Mouse (Mus musculus): ENCODE data around the gene Rsf1. TPM values are rescaled to one million over a fixed set of nuclear protein-coding genes. Genes with fewer than 3 reads are reported as not detected.

Gene Rsf1
- total RNA-seq, 2 experiments from 2014 or later = 46.0 to 50.3 TPM

DNA sequence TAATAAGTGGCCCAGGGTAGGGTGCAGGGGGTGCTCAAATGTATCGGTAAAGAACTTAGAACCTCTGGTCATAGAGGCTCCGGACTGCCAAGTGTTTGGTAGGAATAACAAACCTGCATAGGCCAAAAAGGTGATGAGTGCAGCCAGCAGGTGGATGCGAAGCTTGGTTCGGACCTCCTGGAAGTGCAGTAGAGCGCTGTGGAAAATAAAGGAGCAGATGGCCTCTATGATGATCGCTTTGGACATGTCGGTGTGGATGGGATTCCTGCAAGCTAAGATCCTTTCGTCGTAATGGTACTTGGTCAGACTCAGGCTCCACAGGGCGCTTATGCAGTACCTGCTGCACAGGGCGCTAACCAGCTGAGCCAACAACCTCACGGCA, 157.6 kb downstream of the Rsf1 start:
- Histone ChIP-seq H3K27ac (peak overlapping the region; percentile 91), H3K4me3 (peak overlapping the region; percentile 85)
- no peak for TF ChIP-seq CTCF (conservative IDR thresholded peaks at IDR 0.05)
- no peak for DNase-seq (ENCODE audit: low spot score in 2 of 2)

DNA sequence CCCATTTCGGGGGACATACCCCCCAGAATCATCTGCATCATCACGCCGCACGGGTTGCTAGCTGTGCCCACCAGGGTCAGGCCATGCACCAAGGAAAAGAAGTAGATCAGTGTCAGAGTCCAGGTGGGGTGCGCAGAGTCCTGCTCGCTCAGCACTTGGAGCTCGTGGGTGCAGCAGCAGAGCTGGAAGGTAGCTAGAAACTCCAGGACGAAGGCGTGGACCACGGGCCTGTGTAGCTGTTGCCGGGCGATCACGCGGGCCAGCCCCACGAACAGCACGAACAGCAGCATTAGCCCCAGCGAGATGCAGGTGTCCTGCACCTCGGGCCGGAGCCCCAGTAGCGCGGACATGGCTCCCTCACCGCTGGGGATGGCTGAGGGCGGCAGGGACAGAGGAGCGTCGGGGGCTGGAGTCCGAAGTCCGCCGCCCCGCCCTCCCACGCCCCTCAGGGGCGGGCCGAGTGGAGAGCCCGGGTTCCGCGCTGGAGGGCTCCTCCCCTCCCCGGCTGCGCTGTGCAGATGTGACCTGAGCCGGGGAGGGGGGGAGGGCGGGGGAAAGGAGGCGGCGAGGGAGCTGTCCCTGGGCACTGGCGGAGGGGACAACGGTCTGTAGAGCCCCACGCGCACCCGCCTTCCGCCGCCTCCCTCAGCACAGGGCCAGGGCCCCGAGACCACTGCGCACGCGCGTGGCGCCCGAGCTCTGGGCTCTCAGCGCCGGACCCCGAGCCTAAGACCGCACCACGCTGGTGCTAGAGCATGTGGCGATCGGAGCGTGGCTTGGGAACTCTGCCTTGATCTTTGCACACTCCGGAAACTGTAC, 158.2 kb downstream of the Rsf1 start, which contains the start of gene Aqp11:
TSS of gene Aqp11 (minus strand) at position 652 of the 819 bp plus-strand sequence.
- peak; percentile 63 to 70 for DNase-seq (ENCODE audit: low spot score in 2 of 2)

DNA sequence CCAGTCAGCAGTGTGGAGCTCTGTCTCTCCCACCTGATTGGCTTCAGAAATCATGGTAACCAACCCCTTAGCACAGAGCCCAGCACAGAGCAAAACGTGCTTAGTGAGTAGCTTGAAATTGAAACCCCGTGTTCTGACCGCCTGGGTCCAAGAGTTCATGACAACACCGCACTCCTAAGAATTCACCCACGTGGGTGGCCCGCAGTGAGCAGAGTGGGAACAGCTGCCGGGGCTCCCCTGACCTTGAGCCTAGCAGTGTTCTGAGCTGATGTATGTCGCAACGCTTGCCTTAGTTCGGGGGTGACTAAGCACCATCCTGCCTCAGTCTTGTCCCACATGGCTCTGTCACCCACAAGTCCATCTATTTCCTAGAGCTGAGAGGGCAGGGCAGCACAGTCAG, 161.3 kb downstream of the Rsf1 start:
- Histone ChIP-seq H3K4me3 (no peak overlapping the region), H3K27ac (no peak overlapping the region)
- DNase-seq (ENCODE audit: low spot score in 2 of 2) = no peak
- TF ChIP-seq CTCF (conservative IDR thresholded peaks at IDR 0.05) = no peak

More for the DNA sequence above, 158.2 kb downstream of the Rsf1 start, which contains the start of gene Aqp11:
- Histone ChIP-seq H3K4me3 (peak within 1 kb of the TSS; percentile 85), H3K27ac (peak within 1 kb of the TSS; percentile 91)
- TF ChIP-seq CTCF (conservative IDR thresholded peaks at IDR 0.05) = no peak

DNA sequence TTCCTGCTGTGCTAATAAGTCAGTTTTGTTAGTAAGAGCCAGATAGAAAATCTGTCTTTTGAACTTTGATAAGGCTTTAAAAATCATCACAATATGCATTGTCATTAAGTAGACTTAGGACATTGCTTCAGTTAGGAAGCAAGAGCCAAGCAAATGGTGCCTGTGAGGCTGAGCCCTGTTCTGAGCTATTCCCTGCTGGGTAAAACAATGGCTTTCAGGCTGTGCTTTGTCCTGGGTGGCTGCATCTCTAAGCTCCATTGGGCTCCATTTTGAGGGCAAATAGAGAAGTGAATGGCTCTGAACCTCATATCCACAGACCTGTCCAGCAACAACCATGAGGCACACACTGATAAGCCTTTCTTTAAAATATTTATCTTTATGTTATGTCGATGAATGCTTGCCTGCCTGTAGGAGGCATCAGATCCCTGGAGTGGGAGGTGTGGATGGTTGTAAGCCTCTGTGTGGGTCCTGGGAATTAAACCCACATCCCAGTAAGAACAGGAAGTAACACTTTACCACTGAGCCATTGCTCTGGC, 162.1 kb downstream of the Rsf1 start:
- Histone ChIP-seq H3K4me3 (no peak overlapping the region), H3K27ac (no peak overlapping the region)
- no peak for TF ChIP-seq CTCF (conservative IDR thresholded peaks at IDR 0.05)
- no peak for DNase-seq (ENCODE audit: low spot score in 2 of 2)

Other genes with a start within 250 kb of the Rsf1 start
- 10 to 100 TPM; 14.3 to 14.6 TPM for gene Usp35, start 247.9 kb upstream of the Rsf1 start, total RNA-seq (2021)
- gene Kctd21, start 247.6 kb upstream of the Rsf1 start, total RNA-seq (2021) = 10 to 100 TPM; 13.2 to 14.5 TPM
- gene Alg8, start 208.3 kb upstream of the Rsf1 start, total RNA-seq (2021) = 10 to 100 TPM; 10.1 to 10.2 TPM
- 100 to 1,000 TPM; 206 to 221 TPM for gene Ndufc2, start 179.9 kb upstream of the Rsf1 start, total RNA-seq (2021)
- 10 to 100 TPM; 40.0 to 40.6 TPM for gene Thrsp, start 162.2 kb upstream of the Rsf1 start, total RNA-seq (2021)
- gene Kctd14, start 128.6 kb upstream of the Rsf1 start, total RNA-seq (2021) = 1 to 10 TPM; 4.7 to 5.3 TPM
- 10 to 100 TPM; 28.1 to 31.9 TPM for gene Ints4, start 98.9 kb upstream of the Rsf1 start, total RNA-seq (2021)
- 10 to 100 TPM; 46.5 to 50.2 TPM for gene Aamdc, start 392 bp upstream of the Rsf1 start, total RNA-seq (2021)
- gene Clns1a, start 116.7 kb downstream of the Rsf1 start, total RNA-seq (2021) = 10 to 100 TPM; 91.0 to 94.3 TPM
- 10 to 100 TPM; 37.7 to 38.9 TPM for gene Aqp11, start 158.4 kb downstream of the Rsf1 start, total RNA-seq (2021)
- 100 to 1,000 TPM; 209 to 219 TPM for gene Pak1, start 208.7 kb downstream of the Rsf1 start, total RNA-seq (2021)

Measured in layer of hippocampus, adult 2 months (tissue).